Mouse (Mus musculus): Measurements from ENCODE around the gene Acot13. TPM values are rescaled to one million over a fixed set of nuclear protein-coding genes. Genes with fewer than 3 reads are reported as not detected.
"Not testable (repeated sequence)": the region's sequence is repeated elsewhere in the genome, so short reads cannot be mapped to it uniquely, and the experiment has no call there.

The Acot13 gene
- 100 to 1,000 TPM; 125 to 155 TPM for total RNA-seq (2021)
- long read RNA-seq, experiment 1, transcript Acot13-201 (3 exons, 721 nt) = major isoform, 122 of 317 reads
- long read RNA-seq, experiment 1, partial matches to known transcripts = 5 of 317 reads
- long read RNA-seq, experiment 1, other reads (novel, unspliced or antisense) = 190 of 317 reads
- long read RNA-seq, experiment 2, transcript Acot13-201 (3 exons, 721 nt) = major isoform, 128 of 214 reads
- long read RNA-seq, experiment 2, partial matches to known transcripts = 3 of 214 reads
- long read RNA-seq, experiment 2, other reads (novel, unspliced or antisense) = 83 of 214 reads

DNA sequence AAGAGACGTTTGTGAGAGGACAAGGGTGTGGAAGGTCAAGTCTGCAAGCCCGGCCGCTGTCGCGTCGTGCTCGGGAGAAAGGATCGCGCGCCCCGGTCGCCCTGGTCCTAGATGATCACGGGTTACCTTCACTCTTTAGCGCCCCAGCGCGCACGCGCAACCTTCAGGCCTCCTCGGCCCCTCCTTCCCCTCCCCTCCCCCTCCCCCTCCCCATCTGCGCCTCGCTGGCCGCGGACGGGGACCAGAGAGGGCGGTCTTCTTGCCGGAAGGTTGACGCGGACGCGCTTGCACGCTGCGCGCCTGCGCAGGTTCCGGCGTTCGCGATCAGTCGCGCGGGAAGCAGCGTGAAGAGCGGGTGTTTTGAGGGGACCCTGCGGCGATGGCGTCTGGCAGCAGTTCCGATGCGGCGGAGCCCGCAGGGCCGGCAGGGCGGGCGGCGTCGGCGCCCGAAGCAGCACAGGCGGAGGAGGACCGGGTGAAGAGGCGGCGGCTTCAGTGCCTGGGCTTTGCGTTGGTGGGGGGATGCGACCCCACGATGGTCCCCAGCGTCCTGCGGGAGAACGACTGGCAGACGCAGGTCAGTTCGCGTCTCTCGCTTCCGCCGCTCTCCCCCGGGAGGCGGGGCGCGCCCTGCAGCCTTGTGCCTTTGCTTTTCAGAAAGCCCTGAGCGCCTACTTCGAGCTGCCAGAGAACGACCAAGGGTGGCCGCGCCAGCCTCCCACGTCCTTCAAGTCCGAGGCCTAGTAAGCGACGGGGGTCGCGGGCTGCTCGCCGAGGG lies at the start of gene Acot13, which contains the start of gene Tdp2:
Gene Acot13 (minus strand): TSS at position 188 of the 778 bp plus-strand sequence.
Gene Tdp2 (plus strand): TSS at position 327 of the 778 bp plus-strand sequence.
- peak; percentile 96 for DNase-seq

DNA sequence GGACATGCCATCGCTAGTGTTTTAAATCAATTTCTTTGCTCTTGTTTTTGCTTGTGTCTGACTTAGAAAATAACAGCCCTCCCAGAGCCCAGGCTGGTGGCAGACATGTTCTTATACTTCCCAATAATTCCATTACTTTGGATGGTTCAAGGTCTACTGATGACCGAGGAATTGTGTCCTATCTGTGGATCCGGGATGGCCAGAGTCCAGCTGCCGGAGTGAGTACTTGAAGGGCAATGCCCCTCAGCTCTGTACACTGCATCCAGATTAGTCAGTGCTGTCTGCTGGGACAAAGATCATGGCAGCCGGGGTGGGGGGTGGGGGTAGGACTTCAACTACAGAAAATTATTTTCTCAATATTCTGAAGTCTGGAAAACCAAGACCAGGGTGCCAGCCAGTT lies 49.4 kb upstream of the Acot13 start:
- peak; percentile 20 for DNase-seq

DNA sequence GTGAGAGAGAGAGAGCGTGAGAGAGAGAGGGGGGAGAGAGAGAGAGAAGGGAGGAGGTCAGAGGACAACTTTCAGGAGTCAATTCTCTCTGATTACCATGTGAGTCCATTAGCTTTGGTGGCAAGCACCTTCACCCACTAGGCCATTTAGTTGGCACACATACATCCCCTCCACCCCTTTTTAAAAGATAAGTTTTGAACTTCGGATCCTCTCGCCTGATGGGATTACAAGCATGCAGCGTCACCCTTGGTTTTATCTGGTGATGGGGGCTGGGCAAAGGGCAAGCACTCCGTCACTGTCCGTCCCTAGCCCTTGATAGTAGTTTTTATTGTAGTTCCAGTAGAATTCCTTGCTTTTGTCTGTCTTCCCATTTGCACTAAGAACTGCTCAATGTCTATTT lies 48.9 kb upstream of the Acot13 start:
- no peak for DNase-seq

DNA sequence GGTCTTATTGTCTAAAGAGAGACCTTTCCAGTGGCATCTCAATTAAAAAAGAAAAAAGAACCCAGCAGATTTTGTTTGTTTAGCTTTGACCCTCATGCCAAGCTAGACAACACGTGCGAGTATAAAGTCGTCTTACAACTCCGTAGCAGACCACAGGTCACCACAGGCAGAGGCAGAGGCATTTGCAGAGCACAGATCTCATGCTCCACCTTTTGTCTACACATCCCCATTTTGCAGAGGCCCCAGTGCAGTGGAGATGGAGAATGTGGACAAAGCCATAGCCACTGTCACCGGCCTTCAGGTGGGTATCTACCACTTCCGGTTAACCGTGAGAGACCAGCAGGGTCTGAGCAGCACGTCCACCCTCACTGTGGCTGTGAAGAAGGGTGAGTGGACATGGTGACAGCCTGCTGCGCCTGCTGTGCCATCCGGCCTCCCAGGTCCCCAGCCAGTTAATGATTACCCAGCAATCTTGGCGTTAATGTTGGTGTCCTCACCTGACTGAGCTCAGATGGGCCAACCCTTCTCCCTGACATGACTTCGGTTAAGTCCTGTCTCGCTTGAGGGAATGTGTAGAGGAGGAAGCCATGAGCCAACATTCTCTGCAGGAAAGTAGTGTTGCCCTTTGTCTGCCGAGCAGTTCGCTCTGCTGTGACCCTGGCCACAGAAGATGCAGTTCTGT lies 48.2 kb upstream of the Acot13 start:
- DNase-seq = no peak

DNA sequence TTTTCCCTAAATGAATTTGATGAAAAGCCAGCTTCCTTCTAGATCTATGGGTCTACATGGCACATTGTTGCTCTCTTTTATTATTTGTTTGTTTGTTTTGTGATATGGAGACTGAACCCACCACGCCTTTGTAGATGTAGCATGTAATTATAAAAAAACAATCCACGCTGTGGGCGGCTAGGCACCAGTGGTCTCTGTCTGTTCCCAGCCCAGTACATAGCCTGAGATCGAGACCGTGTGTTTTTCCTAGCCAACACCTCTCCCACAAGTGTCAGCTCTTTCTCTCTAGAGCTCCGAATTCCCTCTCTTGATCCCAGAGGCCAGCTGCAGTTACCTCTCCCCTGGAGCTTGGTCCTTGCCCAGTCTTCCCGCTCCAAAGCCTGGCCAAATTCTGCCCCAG lies 36.9 kb upstream of the Acot13 start:
- DNase-seq = no peak

DNA sequence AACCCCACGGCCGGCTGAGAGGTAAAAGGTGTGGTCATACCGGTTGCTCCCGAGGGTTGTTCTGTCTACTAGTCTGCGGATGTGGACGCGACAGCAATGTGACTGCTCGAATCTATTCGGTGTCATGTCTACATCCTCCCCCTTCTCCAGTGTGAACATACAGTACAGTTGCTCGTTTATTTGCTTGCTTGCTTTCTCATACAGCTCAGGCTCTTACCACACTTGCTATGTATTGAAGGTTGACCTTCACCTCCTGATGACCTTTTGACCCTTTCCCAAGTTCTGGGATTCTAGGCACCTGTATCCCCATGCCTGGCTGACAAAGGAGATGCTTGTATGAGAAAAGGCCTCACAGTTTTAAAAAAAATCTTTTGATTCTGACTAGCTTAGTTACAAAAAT lies 36.4 kb upstream of the Acot13 start:
- DNase-seq = no peak

DNA sequence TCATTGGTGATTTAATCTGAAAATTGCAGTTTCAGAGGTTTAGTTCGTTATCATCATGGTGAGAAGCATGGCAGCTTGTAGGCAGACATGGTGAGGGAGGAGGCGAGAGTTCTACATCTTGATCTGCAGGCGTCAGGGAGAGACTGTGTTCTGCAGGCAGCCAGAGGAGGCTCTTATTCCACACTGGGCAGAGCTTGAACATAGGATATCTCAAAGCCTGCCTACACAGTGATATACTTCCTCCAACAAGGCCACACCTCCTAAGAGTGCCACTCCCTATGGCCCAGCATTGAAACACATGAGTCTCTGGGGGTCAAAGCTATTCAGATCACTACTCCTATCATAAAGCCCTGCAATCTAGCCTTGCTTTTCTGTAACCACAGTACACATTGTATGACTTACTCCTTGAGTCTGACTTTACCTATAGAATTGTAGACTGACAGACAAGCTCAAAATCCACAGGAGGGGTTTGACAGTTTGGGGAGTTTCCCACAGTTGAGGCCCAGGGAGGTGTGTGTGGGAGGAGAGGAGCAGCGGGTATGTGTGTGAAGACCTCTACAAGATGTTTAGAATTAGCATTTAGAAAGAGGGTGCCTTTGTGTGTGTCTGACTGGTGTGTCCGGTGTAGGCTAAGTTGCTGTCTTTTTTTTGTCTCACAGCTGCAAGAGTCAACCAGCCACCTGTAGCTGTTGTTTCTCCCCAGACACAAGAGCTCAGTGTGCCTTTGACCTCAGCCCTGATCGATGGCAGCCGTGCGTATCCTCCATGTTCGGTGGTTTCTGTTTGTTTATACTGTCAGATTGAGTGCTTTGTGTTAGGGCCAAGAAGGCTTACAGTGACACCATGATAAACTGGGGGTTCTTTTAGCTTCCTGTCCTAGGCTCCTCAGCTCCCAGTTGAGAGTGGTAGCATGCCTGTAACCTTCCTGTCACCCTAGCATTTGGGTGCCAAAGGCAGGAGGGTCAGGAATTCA lies 35.4 kb upstream of the Acot13 start:
- no peak for DNase-seq

DNA sequence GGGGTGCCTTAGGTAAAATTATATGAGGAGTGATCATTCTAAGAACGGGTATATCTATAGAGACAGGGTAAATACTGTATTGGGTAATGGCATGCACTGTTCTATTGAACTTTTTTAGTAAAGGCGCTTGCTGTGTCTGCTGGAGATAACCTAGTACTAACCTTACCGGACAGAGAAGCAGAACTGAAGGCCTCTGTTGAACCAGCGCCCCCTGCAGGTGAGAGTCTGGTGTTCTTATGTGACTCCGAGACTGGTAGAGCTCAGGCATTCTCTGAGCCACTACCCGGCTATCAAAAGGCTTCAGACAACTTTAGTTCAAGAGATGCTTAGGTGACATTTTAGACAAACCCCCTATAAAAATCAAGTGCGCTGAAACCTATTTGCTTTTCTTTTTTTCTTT lies 31.2 kb upstream of the Acot13 start:
- peak; percentile 73 for DNase-seq

DNA sequence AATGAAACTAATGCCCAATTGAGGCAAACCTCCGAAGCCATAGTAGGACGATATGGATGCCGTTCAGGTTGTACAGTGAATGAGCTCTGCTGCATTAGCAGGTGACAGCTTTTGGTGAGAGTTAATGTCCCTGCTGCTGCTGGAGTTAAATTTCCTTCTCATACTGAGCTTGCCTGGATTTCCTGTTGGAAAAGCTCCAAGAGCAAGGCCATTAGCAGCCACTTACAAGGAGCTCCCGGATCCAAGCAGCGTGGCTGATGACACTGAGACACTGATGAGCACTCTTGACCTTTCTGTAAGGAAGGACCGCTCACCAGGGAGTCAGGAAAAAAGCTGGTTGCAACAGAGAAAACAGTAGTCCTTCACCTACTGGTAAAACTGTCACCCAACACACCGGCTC lies 30.7 kb upstream of the Acot13 start:
- DNase-seq = no peak

DNA sequence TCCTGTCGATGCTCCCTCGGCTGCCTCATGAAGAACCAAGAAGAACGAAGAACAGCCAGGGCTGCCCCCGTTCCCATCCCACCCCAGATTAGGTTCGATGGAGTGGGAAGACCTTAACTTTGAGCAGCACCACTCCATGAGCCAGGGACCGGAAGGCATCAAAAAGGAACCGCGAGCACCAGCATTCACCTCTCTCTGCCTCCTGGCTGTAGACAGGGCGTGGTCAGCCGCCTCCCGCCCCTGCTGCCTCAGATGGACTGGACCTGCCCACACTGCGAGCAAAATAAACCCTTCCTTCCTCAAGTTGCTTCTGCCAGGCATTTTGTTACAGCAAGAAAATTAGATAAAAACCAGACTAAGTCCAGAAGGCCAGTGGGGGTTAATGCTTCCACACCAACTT lies 29.7 kb upstream of the Acot13 start:
- no peak for DNase-seq

DNA sequence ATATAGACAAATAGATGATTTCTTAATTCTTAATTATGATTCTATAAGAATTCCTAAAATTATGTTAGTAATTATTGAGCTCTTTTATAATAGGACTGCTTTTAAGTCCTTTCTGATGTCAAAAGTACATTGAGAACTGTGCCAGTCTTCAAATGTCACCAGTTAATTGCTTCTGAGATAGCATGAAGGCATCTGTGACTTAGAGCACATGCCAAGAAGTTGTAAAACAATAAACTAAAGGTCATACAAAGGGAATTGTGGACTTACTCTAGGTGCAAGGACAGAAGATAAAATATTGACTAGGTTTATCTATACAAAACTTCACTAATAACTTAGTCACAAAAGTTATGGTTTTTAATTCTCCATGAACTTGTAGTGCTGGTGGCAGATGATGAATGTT lies 27.8 kb upstream of the Acot13 start:
- DNase-seq = no peak

DNA sequence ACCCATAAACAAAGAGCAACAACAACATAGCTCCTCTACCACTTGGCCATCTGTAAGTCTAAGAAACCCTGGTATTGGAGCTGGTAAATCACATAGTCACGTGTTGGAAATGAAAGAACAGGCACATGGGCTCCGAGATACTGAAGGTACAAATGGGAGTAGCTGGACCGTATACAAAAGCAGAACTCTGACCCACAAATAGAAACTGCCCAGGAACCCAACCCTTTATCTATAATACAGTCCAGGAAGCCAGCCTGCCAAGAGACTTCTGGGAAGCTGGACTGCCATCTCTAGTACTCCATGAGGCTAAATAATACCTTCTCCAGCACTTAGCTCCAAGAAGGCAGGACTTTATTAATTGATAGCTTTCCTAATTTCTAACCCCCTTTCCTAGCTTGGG lies 21.2 kb upstream of the Acot13 start:
- no peak for DNase-seq

DNA sequence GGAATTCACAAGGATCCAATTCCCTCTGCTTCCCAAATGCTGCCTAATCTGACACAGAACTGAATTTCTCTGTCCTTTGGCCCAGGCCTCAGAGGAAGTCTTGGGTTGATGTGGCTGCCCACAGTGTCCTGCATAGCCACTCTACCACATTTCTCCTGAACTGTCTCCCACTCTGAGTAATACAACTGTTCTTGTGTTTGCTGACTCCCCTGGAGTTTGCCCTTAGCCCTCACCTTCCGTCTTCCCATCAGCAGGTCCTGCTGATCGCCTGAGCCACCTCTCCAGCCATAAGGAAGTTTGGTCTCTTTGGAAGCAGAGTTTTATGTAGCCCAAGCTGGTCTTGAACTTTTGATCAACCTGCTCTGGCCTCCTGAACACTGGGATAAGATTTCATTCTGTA lies 20.6 kb upstream of the Acot13 start:
- DNase-seq = no peak

DNA sequence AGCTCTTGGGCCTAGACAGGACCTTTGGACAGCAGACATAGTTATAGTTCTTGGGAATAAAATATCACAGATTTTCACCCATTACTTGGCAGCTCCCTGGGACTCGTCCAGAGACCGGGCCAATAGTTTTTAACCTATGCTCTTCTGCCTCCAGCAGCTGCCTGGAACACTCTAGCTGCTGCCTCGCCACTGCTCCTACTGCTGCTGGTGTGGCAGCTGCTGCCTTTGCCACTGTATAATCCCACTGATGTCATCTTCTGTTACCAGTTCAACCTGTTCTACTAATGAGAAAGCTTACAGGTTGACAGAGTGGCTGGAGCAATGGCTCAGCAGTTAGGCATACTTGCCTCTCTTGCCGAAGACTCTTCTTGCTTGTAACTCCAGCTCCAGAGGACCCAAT lies 18.0 kb upstream of the Acot13 start:
- DNase-seq = no peak

DNA sequence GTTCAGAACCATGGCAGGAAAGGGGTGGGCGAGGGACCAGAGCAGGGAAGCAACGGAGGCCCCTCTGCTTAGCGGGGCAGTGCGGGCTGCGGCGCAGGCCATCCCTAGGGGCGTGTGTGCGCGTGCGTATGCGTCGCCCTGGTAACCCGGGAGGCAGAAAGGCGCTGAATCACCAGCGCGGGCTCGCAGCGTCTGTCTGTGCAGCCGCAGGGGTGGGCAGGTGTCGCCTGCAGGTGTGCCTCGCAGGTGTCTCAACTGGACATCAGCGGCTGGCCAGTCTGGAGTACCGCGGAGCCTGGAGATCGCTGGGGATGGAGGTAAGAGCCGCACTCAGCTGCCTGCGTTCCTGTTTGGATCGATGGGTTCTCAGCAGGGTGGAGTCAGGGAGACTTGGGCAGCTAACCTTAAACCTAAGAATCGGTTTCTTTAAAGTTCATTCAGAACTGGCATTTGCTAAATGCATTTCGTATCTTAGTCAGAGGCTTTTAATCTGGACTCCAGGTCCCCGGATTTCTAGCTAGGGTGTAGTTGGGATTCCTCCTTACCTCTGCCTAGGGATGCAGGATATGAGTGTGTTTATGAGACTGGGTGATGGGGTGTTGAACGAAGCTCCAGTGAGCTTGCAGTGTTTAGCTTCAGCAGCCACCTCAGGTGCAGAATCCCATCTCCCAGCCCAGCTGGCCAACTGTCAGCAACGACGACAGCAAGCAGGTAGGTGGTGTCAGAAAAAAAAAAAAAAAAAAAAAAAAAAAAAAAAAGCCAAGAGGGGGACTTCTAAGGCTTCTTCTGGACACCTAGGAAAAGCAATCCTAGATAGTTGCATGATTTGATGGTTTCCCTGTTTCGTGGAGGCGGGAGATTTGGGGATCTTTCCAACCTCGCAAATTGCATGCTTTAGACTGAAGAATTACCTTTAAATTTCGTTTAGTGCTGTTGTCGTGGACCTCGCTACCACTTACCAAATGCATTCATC lies 13.9 kb upstream of the Acot13 start, which contains the start of gene D130043K22Rik:
Gene D130043K22Rik (plus strand): TSS at position 153 of the 973 bp plus-strand sequence.
- DNase-seq = peak; percentile 79

DNA sequence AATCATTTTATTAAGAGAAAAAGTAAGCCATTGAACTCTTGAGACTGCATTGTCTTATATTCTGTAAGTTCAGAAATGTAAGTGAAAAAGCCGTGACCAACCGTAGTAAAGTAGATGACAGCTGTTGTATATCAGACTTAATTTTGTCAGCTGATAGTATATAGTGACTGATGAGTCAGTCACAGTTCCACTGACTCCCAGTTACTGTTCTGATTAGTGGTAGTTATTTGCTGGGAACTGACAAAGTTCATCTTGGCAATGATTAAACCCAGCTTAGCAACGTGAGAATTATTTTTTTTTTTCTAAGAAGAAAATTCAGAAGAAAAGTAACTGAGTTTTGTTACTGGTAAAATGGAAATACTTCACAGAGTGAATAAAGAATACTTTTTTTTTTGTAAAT lies 10.4 kb upstream of the Acot13 start:
- no peak for DNase-seq

DNA sequence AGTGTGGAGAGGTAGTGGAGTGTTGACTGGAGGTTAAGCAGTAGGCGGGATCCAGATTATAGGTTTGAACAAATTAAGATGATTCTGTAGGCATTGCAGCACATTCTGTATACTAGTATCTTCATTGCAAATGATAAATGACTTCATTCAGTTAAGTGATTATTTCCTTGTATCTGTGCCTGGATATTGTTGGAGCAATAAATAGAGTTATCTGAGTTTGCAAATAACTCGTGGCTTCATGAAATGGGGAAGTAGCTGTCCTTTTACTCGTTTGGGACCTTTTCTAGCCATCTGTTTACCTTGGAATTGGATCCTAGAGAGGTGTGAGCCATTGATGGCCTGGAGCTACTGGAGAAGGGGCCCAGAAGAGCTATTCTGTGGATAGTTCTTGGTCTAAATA lies 8.5 kb upstream of the Acot13 start:
- DNase-seq = no peak

DNA sequence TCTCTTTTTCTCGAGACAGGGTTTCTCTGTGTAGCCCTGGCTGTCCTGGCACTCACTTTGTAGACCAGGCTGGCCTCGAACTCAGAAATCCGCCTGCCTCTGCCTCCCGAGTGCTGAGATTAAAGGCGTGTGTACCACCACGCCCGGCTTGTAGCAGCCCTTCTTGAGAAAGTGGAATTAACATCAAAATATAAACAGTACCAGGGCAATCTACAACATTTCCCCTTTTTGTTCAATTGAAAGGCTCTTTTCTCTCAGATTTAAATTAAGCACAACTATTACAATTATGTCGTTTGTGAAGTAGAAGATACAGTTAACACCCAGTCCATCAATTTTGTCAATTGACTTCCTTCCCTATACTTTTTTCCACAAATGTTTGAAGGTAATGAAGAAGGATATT lies 6.4 kb upstream of the Acot13 start:
- not testable (repeated sequence) for DNase-seq

DNA sequence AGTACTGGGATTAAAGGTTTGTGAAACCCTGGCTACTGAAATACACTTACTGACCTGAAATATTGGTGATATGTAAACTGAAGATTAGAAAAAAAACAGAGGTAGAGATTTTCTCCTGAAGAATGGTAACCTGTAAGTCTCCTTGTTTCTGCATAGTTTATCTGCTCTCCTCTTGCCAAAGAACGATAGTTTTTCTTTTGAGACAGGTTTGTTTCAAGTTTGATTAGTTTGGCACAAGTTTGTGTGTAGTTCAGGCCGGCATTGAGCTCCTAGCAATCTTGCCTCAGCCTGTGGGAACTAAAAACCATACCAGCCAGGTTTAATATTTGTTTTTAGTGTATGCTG lies 1.4 kb upstream of the Acot13 start:
- no peak for DNase-seq

DNA sequence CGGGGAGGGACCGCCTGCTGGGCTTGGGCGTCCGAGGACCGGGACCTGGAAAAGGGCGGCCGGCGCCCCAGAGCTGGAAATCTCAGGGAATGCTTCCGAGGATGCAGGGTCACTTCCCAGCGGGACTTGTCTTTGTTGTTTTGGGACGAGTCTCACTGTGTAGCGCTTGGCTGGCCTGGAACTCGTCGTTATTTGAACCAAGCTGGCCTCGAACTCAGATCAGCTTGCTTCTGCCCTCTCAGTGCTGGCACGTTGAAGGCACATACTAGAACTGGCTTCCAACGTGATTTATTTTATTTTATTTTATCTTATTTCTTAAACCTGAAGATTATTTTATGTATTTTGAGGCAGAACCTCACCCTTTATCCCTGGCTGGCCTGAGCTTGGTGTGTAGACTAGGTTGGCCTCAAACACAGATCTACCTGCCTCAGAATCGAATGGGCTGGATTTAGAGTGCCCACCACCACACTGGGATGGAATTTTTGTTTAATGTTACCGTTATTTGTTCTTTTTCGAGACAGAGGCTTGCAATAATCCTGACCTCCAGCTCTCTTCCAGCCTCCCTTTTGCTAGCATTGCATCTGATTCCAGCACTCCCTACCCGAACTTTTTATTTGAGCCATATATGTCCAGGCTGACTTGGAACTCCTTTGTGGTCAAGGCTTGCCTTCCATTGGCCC lies 931 bp upstream of the Acot13 start:
- DNase-seq = no peak
